Mouse (Mus musculus) embryo, embryonic 11 days (tissue): ENCODE data around the gene Rhoh.

Experiments used
- DNase-seq: peaks from one replicate; pipeline ENCODE4 v3.0.0-alpha.2; 2015

Rhoh gene

GRCm38 (mm10) chr5:65861154-65861944, at the start of gene Rhoh:
Gene Rhoh (plus strand): TSS chr5:65861213.
- no peak for DNase-seq

DNA sequence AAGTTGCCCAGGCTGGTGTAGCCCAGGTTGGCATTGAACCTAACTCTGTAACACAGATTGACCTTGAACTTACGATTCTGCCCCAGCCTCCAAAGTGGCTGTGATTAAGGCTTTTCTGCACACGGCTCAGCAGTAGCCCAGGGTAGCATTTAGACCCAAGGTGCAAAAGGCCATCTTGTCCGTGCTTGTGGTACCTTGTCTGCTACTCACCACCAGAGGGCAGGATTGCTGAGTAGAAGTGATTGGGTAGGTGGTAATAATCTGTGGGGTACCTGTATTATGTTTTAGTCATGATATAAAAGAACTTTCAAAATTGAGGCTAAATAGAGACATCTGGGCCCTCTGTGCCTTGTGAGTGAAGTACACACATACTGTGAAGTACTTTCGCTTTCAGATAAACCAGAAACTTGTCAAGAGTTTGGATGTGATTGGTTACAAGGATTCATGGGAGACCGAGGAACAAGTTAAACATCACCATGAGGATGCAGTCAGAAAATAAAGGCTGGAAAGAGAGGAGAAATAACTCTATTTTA, 37.3 kb upstream of the Rhoh start:
- DNase-seq: peak; percentile 54

DNA sequence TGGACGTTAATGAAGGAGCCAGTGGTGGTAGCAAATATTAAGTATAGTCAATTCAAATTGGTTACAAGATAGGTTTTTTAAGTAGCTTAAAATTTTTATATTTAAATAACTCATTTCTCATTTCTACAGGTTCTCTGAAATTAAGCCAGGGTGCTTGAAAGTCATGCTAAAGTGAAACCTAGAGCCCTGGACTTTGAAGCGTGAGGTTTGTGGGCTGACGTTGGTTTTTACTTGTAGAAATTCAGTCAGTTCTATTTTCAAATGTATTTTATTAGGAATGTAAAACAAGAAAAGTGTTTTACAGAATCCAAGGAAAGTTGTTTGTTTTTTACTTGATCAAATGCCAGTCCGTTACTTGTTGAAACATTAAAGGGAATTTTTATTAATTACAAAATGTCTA, 34.5 kb upstream of the Rhoh start:
- no peak for DNase-seq

GRCm38 (mm10) chr5:65827102-65827501, 33.9 kb upstream of the Rhoh start:
- DNase-seq: no peak

DNA sequence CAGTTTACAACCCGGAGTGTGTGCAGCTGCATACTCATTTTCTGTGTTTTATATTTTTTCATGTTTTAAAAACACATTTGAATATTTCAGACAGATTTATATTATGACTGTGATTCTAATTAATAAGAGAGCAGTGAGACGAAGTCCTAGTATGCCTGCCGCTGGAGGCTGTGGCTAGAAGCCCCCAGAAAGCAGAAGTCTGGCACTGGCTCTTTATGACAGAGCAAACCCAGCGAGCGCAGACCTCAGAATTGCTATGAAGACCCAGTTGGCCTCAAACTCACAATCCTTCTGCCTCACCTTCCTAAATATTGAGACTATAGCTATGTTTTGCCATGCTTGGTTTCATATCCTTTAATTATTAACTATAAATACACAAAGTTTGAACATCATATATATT, 32.8 kb upstream of the Rhoh start:
- DNase-seq: no peak

GRCm38 (mm10) chr5:65829059-65829458, 32.0 kb upstream of the Rhoh start:
- no peak for DNase-seq

DNA sequence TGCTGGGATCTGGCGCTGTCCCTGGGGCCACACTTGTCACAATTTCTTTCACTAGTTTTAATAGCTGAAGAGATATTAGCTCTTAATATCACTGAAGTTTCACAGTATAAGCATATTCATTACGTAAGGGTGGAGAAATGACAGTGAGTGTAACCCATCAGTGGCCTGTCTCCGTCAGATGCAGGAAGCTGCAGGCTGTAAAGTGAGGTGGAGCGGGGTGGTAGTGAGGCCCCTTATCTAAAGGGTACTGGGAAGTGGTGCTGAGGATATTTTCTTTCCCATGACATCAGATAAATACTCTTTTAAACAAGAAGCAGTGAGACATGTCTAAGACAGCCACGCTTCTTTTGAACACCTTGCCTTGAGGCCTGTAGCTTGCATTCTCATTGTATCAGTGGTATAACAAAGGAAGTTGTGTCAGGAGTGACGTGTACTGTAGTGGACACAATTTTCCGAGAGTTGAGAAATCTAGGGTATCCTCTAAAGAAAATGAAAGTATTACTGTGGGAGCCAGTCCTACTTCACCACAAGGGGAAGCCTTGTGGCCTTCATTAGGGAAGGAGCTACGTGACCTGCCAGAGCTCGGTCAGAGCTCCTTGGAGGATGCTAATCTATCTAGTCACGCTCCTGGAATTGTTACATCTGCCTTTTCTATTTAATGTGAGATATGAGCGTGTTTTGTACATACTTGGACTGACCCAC, 28.9 kb upstream of the Rhoh start:
- DNase-seq: no peak

DNA sequence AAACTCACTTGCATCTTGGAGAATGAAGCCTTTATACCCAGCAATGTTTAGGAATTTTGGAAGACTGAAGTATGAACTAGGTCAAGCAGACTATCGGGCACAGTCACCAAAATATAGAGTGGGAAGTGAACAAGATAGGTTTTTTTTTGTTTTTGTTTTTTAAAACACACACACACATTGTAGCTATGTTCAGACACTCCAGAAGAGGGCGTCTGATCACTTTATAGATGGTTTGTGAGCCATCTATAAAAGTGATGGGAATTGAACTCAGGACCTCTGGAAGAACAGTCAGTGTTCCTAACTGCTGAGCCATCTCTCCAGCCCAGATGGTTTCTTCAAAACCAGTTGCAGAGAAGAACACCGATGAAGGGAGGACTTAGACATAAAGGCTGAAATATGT, 27.9 kb upstream of the Rhoh start:
- DNase-seq: no peak

- no peak for DNase-seq
These were observed 27.1 kb upstream of the Rhoh start for GRCm38 (mm10) chr5:65833766-65834498.

- DNase-seq: no peak
These were observed 23.0 kb upstream of the Rhoh start for GRCm38 (mm10) chr5:65838053-65838452.

DNA sequence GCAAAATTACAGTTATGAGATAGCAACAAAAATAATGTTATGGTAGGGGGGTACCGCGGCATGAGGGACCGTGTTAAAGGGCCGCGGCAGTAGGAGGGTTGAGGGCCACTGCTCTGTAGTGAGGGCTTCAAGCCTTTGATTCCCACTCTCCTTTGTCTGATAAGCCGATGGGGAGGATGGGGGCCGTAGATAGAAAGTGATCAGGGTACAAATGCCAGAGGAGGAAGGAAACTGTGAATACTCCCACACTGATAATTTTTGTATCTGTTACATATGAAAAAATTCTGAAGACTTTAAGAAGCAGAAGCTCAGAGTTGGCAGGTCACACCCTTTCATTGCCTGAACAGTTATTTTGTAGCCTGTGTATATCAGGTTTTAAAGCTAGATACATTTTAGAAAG, 18.1 kb upstream of the Rhoh start:
- DNase-seq: no peak

- DNase-seq: no peak
These were observed 14.5 kb upstream of the Rhoh start for GRCm38 (mm10) chr5:65846534-65846933.

DNA sequence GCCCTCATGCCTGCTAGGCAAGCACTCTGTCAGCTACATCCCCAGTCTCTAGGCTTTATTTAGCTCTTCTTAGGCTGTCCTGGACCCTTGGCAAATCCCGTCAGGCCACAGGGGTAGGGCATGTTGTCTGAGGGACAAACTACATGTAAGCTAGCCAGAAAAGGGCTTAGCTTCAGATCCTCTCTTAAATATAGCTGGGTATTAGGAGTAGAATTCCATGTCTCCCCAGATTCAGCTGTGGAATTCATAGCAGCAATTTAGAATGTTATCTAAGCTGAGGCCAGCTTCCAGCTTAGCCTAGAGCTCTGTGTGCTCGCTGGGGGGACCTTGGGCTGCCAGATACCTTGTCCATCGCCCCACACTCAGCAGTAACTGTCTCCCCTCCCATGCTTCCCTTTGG, 14.1 kb upstream of the Rhoh start:
- no peak for DNase-seq

GRCm38 (mm10) chr5:65847656-65848055, 13.4 kb upstream of the Rhoh start:
- DNase-seq: no peak

- no peak for DNase-seq
These were observed 10.2 kb upstream of the Rhoh start for GRCm38 (mm10) chr5:65850765-65851164.

DNA sequence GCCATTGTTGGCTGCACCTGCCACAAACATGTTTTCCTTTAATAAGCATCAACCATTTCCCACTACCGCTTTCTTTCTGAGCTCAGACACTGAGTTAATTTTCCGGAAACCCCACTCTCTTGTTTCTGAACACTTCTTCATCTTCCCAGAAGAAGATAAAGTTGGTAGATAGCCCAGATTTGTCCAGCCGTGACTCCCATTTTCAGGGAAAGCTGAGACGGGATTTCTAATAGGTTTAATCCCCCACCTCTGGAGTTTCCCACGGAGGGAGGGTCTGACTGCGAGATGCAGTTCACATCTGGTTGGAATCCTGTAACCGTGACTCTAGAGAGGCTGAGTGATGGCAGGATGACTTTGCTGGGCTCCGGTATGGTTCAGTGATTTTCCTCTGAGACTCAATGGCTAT, 6.2 kb upstream of the Rhoh start:
- DNase-seq: peak; percentile 49

- no peak for DNase-seq
These were observed 5.4 kb upstream of the Rhoh start for GRCm38 (mm10) chr5:65855571-65855970.

- DNase-seq: no peak
These were observed 4.2 kb upstream of the Rhoh start for GRCm38 (mm10) chr5:65856591-65857411.

- no peak for DNase-seq
These were observed 3.1 kb upstream of the Rhoh start for GRCm38 (mm10) chr5:65857935-65858334.

DNA sequence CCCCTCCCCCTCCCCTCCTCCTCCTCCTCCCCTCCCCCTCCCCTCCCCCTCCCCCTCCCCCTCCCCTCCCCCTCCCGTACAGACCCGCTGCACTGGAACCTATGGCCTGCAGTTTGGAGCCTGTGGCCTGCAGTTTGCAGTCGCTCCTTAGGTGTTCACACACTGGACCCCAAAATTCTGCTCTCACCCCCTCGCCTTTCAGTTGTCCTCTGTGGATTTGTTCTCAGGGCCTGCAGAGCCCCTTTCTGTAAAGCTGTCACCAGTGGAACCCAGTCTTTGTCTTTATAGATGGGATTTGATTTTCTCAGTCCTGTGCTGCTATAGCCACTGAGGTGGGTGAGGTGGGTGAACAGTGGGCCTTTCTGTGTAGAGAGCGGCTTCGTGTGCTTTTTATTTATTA, 2.7 kb upstream of the Rhoh start:
- no peak for DNase-seq

DNA sequence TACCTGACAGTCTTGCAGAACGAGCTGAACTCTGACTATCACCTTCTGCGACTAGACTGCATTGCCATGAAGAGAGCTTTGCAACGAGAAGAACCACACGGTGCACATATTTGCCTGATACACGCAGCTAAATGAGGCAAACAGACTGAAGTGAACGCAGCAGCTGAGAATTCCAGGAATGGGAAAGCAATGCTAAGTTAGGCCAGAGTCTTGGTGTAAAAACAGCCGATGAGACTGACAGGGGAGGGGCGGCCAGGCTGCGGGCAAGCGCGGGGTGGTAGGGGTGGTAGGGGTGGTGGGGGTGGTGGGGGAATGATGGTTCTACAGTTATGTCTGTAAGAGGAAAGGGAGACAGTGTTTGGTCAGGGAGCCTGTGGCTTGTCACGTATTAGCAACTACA, 2.1 kb upstream of the Rhoh start:
- no peak for DNase-seq

- no peak for DNase-seq
These were observed 1.6 kb upstream of the Rhoh start for GRCm38 (mm10) chr5:65859396-65859795.
